Mouse (Mus musculus): ENCODE results near the gene Stum.

Gene Stum

DNA sequence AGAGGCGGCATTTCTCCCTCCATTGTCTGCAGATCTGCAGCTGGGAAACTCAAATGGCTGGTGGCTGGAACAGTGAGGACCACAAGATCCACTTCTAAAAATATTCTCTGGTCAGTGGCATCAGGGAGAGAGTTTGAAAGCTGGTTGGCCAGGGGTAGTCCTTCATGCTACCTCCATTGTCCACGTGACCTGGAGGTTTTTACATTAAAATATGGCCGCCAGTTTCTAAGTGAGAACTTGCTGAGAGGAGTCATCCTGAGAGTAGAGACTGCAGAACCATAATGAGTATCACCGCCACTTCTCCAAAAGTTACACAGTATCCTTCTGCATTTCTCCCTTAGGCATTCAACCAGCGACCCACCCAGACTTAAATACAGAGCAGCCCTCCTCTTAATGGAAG lies 2.0 kb upstream of the Stum start:
- DNase-seq, result no peak

DNA sequence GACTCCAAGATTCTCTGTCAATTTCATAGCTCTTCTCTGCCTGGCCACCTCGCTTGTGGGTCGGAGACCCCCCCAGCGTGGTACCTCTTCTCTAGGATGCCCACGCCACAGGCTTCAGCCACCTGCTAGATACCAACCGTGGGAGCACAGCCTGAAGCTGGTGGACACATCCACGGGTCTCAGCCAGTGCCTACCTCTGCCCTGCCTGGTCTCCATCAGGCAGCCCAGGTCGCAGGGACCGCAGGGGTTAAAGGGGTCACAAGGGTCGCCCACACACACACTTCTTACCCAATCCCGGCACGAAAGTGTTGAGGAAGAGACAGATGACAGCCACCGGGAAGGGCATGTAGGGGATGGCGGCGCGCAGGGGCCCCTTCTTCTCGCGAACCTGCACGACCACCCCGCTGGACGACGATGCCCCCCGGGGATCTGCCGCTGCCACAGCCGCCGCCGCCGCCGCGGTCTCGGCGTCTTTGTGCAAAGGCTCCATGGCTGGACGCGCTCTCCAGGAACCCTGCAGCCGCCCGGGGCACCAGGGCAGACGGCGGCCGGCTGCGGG lies 385 bp downstream of the Stum start:
- no peak for DNase-seq

DNA sequence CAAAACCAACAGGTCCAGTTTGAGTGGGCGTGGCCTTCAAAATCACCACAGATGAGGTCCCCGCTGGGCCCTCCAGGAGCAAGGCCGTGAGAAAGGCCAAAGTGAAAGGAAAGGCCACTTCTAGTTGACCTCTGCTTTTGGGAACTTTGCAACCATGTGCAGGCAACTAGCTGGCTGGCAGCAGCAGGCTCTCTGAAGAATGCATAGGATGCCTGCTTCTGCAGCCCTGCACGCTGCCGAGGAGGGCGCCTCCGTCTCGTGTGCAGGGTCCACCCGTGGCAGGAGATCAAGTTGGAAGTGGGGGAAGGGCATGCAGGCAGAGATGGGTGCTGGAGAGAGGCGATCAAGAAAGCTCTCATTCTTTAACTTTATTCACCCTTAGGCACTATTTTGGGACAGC lies 1.3 kb downstream of the Stum start:
- DNase-seq, result no peak

DNA sequence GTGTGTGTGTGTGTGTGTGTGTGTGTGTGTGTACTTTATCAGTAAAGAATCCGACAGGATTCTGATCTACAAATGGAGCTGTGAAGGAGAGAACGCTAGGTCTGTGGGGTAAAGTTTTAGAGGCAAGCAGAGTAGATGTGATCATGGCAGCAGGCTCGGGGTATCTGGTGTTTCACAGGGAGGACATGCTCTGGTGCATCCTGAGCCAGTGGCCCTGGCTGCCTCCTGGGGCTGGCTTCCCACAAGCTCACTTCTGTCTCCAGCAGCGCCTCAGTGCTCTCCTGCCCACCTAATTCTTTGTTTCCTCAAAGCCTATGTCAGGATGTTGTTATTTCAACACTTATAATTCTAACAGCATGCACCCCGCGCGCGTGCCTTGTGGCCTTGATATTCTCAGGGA lies 2.0 kb downstream of the Stum start:
- no peak for DNase-seq

DNA sequence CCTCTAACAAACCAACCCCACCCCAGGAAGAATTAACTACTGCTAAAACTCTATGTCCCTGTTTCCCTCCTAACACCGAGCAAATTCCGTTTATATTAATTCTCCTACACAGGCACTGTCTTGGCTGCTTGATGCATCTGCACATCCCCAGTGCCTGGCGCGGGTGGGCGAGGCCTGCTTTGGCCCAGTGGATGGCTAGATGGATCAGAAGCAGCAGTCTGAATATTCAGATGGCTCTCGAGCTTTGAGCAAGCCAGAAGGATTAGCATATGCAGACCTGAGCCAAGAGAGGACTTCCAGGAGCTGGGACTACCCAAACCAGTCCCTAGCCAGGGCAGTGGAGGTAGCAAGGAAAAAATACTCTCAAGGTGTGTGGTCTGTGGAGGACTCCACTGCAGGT lies 3.0 kb downstream of the Stum start:
- DNase-seq, result no peak

DNA sequence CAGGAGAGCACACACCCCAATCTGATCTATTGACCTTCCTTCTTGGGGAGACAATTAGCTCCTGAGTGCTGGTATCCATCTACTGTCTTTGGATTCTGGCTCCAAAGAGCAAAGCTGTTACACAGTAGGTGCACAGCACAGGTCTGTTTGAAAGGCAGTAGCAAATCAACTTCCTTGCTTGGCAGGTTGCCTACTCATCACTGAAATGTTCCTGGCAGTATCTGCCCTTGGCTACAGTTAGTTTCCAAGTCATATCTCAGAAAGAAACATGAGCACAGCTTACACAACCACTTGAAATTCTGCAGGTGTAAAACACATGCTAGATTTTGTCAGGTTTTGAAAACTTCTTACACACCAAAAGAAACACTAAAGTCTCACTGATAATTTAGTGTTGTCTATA lies 9.7 kb downstream of the Stum start:
- DNase-seq, result no peak

DNA sequence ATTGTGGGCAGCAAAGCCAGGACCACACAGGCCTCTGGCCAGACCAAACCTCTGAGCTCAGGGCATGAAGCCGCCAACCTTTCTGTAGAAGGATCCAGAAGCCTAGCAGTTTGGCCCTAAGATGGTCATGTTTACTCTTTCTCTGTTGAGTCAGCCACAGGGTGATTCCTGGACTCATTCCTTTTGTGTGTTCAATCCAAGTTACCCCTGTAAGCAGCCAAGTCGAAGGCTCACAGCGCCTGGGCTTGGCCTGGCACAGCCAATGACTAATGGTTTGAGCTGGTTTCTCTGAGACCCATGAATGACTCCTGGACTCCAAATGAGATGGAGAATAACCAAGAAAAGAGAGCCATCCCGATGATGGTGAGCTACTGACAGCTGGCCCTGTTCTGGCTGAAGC lies 15.3 kb downstream of the Stum start:
- DNase-seq, result no peak

DNA sequence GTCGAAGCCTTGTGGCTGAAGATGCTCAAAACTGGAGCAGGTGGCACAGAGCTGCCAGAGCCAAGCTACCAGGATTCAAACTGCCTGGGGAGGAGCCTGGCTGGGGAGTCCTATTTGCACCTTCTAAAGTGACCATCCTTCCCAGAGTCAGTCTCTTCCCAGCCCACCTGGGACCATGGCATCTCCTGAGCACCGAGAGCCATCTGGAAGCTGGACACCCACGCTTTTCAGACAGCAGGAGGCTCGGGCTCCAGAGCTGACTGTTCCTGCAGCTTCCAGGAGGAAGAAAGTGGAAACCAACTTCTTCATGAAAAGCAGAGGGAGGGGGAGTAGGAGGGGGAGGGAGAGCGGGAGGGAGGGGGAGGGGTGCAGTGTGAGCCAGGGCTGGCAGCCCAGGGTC lies 17.7 kb downstream of the Stum start:
- no peak for DNase-seq

DNA sequence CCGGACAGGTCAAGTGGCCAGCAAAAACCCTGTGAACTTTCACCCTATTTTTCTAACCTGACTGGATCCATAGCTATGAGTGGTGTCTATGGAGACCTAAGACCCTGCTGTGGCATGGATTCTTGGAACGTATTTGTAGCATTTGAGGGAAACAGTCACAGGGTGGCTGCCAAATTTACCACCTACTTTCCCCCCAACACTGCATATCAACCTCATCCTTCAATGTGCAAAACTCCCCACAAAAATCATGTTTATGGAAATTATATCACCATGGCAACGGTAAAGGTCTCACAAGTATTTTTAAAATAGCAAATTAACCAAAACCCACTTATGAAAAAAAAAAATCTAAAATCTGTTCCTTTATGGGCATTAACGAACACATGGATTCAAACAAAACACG lies 18.9 kb downstream of the Stum start:
- DNase-seq, result no peak

DNA sequence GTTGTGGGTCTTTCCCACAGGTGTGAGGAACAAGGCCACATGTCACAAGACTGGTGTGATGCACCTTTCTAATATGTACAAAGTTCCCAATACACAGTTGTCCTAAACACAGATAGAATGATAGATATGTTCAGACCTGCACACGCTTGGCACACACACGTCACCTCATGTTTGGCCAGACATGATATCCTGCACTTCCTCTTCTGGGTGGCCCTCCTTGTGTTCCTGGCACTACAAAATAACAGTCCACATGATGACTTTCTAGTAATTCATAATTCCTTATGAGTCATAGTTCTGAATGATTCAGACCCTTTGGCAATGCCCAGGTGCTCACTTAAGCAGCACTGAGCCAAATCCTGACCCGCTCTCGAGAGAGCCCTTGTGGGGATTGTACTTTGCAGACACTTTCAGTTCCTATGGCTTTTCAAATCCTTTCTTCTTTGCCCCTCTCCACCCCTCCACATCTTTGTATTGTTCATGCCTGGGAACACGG lies 20.3 kb downstream of the Stum start:
- no peak for DNase-seq

DNA sequence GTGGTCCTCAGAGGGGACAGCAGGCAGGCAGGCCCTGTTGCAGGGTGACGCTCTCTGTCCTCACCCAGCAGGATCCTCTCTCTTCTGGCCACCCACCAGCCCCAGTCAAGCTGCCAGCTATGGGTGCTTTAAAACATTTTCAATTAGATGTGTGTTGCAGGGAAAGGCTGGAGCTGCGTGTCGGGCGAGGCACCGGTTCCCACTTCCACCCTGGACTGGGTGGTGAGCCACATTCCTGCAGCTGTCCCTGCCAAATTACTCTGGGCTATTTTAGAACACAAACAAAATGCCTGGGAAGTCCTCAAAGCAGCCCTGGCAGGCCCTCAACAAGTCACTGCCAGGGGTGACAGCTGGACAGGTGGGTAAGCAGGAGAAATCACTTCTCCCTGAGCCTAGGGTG lies 20.9 kb downstream of the Stum start:
- DNase-seq, result peak; percentile 27

DNA sequence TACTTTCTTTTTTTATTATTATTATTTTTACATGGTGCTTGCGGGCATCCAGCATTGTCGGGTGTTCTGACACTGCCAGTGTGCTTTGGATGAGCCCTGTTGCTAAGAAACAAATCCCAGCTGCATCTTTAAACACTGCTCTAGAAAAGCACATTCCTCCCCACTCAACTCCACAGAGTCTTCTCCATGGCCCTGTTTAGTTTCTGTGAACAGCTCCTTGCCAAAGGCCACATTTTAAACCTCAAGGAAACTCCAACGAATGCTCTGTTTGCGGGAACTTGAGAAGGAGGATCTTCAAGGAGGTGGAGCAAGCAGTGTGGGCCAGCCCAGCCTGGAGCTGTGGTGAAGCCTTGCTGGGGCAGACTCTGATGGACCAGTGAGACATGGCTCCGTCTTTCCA lies 22.6 kb downstream of the Stum start:
- no peak for DNase-seq

DNA sequence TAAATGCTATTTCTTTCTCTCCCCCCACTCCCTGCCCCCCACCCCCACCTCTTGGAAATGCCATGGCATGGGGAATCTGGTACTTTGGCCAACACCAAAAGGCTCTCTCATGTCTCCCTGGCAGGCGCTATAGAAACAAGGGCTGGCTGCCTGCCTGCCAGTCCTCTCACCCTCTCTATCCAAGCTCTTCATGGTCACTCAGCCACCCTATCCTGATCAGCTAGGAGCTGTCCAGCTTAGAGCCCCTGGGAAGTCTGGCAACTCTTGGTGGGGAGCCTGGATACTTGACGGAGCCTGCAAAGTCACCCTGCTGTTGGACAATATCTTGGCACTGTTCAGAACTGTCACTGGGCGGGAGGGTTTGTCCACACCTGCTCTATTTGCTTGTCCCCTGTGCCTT lies 24.6 kb downstream of the Stum start:
- no peak for DNase-seq

DNA sequence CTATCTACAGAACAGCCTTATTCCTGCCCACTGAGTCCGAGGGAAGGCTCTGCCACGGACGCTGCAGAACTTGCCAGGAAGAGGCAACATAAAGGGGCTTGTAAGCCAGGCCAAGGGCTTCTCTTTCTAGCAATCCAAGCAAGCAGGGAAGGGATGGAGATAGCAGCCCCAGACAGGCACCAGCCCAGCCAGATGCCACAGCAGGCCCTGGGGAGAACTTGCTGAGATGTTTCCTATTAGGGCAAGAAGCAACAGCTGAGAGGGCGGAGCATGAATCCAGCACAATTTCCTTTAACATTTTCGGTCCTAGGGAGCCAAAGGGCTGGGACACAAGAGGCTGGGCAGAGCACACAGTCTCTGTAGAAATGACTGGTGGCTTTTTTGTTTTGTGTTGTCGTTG lies 25.0 kb downstream of the Stum start:
- DNase-seq, result peak; percentile 28

DNA sequence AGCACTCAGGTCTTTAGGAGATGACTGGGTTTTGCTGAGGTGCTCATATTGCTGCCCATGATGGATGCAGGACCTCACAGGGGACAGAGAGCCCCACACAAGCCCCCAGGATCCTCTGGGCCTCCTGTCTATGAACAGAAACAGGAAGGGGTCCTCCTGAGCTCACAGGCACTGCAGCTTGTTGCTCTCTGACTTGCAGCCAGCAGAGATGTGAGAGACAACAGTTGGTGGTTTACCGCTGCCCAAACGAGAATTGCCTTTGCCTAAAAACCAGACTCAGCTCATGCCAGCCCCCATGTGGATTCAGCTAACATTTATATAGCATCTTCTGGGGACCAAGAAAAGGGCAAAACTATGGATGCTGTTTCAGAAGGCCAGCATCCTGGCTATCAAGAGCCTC lies 33.7 kb downstream of the Stum start:
- DNase-seq, result no peak

DNA sequence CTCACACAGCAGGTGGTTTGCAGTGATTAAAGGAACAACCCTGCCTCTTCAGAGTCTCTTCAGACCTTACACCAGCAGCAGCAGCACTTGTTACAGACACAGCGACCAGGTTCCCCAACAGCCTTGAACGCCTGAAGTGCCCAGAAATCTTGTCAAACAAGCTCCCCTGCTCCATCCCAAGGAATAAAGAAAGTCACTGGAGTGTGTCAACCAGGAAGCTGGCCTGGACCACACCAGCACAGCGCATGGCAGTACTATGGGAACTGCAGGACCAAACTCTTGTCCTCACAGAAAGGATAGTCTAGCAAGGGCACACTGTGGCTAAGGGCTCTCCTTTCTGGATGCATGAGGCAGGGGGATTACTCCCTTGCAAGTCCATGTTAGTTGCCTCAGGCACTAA lies 38.9 kb downstream of the Stum start:
- DNase-seq, result no peak

DNA sequence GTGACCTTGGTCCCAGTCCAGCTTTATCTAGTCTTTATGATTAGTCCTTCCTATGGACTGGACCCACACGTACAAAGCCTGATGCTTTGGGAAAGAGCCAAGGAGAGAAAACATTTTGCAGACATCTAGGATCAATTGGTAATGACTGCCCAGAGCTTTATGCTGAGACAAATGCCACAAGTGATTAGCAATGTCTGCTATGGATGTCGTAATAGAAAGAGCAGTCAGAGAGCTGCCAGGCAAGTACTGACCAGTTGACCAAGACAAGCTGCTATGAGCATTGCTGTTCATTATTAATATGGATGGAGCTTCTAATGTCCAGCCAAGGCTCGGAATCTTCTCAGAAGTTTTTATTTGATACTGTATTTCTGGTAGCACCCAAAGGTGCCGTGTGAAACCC lies 43.8 kb downstream of the Stum start:
- DNase-seq, result no peak

DNA sequence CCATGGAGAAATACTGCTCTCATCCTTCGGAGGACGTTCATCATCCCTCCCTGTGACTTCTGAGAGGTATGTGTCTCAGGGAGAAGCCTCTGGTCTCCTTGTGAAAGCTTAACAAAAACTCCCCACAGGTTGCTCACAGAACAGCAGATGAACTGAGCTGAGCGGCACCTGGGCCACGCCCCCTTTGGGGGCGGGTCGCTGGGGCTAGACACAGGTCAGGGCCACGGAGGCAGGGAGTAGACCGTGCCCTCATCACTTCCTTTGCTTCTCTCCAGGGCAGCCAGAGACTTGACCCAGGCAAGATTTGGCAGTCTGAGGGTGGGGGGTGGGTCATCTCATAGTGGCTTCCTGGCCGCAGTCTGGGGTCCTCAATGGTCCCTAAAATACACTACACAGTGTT lies 48.4 kb downstream of the Stum start:
- no peak for DNase-seq

DNA sequence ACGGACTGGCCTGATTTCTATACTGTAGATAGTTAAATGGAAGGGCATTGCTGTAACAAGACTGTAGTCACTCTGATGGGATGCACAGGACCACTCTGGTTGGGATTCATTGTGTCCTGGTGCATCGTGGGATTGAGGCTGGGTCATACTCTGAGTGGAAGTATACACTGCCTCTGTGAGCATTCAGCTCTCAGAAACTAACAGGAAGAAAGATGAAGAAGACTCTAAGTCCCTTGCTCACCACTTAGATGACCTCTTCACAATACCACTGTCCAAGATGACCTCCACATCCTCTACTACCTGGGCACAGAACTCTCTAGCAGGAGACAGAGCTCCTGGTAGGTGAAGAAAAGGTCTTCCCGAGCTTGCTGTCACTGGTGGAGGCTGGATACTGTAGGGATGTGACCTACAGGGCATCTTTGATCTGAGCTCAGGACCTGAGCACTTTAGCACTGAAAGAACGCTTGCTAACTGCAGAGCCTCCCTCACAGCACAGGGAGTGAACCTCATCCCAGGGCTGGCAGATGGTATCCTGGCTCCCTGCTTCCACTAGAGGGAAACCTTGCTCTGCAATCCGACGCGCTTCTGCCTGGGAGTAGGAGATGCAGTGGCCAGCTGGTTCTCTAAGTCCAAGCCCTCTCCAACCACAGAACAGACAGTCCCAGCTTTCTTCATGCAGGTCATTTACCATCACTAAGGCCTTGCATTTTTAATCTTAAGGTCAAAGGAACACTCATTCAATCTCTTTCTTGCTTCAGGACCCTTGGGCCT lies 49.3 kb downstream of the Stum start:
- peak; percentile 68 for DNase-seq

DNA sequence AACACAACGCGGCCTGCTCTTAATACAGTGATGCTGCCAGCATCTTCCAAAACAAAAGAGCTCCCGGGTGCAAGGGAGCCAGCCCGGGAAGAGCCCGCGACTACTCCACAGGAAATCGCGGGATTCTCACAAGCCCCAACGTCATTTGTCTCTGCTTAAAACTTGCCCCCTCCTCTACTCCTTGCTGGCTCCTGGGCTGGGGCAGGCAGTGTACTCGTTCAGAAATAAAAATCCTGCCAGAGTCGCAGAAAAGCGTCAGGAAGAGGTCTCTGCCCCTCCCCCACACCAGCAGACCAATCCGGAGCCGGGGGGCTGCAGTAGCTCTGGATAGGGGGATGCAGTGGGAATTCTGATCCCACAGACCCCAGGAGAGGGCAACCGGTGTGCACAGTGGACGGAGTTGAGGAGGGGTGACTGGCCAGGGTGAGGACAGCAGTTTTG lies 50.2 kb downstream of the Stum start:
- DNase-seq, result no peak

DNA sequence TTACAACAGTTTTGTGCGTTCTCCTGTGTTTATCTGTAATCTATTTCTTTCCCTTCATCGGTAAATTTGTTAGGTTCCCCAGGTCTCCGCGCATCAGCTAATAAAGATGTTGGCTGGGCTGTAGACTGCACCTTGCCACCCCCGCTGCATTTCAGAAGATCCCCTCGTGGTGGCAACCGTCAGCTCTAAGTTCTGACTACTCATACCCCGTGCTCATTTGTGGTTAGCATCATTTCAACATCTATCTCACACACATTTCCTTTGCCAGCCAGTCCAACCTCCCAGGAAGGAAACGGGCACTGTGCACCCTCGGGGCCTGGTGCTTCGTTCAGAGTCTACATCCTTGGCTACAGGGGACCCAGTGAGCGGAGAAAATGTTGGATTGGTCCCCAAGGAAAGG lies 51.5 kb downstream of the Stum start:
- DNase-seq, result no peak

DNA sequence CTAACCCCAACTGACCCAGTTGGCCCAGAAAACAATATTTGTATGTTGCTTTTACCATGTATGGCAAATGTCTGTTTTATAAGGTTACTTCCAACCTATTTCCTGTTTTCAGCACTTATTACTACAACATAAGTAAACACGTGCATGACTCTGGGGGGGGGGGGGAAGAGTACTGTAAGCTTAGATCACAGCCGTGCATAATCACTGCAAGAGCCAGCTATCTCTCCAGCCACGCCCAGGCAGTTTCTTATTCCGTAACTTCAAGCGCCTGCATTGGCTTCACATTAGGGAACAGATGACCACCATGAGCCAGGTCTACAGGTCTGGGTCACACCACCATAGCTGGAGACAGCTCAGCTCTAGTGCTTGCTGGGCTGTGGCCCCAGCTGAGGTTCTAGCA lies 53.5 kb downstream of the Stum start:
- no peak for DNase-seq

DNA sequence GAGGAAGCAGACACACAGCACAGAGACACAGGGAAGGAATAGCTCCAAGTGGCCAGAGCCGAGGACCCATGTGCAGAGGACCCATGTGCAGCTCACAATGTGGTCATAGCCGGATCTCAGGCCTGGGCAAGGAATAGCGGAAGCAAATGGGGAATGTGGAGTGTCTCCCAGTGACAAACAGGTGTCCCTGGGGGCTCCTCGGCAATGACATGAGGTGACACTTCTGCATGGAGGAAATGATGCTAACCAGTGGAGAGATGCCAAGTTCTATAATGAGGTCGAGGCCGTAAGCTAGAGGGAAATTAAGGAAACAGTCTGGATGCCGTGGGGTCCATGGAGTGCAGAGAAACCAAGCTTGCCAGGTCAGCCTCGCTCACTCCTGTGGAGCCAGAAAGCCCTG lies 54.4 kb downstream of the Stum start:
- no peak for DNase-seq

DNA sequence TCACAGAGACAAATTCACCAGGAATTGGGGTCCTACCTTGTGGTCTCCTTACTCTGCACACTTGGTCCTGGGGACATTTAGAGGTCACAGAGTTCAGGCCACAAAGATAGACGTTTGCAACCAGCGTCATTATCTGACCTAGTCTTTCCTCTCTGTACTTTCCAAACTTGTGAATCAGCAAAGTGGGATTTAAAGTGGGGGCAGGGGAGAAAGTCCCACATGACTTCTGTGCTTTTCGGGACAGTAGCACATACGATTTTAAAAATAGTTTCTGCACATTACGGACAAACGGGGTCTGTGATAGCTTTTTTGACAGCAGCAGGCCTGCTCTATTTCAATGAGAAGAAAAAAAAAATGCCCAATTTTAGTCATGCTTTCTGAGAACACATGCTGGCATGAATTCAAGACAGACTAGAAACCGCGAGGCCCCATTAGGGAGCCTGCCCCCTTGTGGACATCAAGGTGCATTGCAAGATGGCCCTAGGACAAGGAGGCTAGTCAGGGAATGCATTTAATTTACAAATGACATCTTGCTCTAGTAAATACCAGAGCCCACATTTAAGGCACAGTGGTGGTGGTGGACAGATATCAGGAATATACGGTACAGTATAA lies 55.1 kb downstream of the Stum start:
- DNase-seq, result peak; percentile 75

DNA sequence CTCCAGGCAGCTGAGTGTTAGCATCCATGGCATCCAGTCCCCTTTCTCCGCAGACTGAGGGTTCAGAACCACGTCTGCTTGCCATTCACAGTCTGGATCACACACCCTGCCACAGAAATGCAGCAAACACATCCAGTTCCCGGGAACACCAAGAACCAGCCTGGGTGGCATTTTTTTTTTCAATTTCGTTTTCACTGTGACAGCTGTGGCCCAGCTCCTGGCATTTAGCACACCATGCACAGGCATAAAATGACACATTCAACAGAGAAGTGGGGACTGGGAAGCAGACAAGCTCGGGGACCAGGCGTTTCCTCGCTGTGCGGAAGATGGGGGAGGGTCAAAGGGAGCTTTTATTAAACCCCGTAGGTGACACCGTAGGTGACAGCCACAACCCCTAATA lies 55.6 kb downstream of the Stum start:
- DNase-seq, result no peak

All from lung, postnatal 14 days (tissue).